Mouse (Mus musculus): Measurements from ENCODE around the gene Oser1.

DNA sequence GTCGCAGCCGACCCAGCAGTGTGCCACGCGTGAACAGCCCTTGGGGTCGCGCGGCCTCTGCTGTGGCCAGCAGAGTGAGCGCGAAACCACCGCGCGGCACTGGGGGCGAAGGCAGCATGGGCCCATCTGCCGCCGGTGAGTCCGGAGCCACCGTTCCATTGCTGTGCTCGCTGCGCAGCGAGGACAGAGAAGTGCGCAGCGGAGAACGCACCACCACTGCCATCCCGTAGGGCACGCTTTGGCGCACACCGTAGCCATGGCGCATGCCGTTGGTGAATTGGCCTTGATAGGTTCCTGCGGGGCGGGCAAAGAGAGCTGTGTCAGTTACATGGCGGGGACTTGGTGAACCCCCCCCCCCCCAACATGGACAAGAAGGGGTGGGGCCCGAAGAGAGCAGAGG, 48.4 kb downstream of the Oser1 start:
- TF ChIP-seq CTCF (IDR thresholded peaks at IDR 0.05; ENCODE audit: low read depth) (no peak), EP300 (optimal IDR thresholded peaks at IDR 0.05) (no peak)

Measured in stomach, postnatal 0 days (tissue).